Mouse (Mus musculus) hindbrain, embryonic 14.5 days (tissue): ENCODE measurements at regions not wholly inside any gene's neighbourhood (a gene's known extent, or its start where the extent isn't known, plus 50 kb on each side); places are given as distances from the start of the nearest gene placed in this dataset.

Source experiments
- ATAC-seq: fragments of 200-750 bp; cut with Nextera tagmentation; 2 replicates; pipeline ENCODE4 v1.8.0; 2017; ENCODE audit warnings: moderate number of reproducible peaks, mild to moderate bottlenecking, moderate TSS enrichment, moderate library complexity; ENCODE audit not compliant: low FRiP score
- DNase-seq: peaks from one replicate; pipeline ENCODE4 v3.0.0-alpha.2; 2015; ENCODE audit warnings: low spot score
- H3K27ac ChIP-seq: fragments of 300-500 bp; sonication (generic); 2 replicates; pipeline ENCODE4 v1.5.1; 2014; ENCODE audit warnings: mild to moderate bottlenecking, moderate library complexity
- H3K27me3 ChIP-seq: fragments of 300-500 bp; sonication (generic); 2 replicates; pipeline ENCODE4 v1.6.1; 2014; ENCODE audit warnings: mild to moderate bottlenecking, low read length, mixed read lengths; ENCODE audit not compliant: control insufficient read depth, insufficient read depth
- H3K36me3 ChIP-seq: fragments of 300-500 bp; sonication (generic); replicated peaks from 2 replicates; pipeline ENCODE4 v1.6.1; 2014; ENCODE audit not compliant: control insufficient read depth, insufficient read depth
- H3K4me1 ChIP-seq: fragments of 300-500 bp; sonication (generic); replicated peaks from 2 replicates; pipeline ENCODE4 v1.6.1; 2014; ENCODE audit warnings: antibody characterized with exemption, low read length, mixed read lengths; ENCODE audit not compliant: control insufficient read depth, insufficient read depth
- H3K4me2 ChIP-seq: fragments of 300-500 bp; sonication (generic); replicated peaks from 2 replicates; pipeline ENCODE4 v1.6.1; 2014; ENCODE audit warnings: mild to moderate bottlenecking, moderate library complexity
- H3K4me3 ChIP-seq: fragments of 300-500 bp; sonication (generic); replicated peaks from 2 replicates; pipeline ENCODE4 v1.5.1; 2014; ENCODE audit warnings: mild to moderate bottlenecking, low read length
- H3K9ac ChIP-seq: fragments of 300-500 bp; sonication (generic); 2 replicates; pipeline ENCODE4 v1.6.1; 2014
- H3K9me3 ChIP-seq: fragments of 300-500 bp; sonication (generic); 2 replicates; pipeline ENCODE4 v1.6.1; 2016; ENCODE audit warnings: low read length; ENCODE audit not compliant: control insufficient read depth
- WGBS: fragments of 180-500 bp; shearing (Covaris S2); extraction: QIAGEN DNeasy Blood & Tissue Kit; methylation state at CpG from one replicate; pipeline ENCODE4 v1.1.7; 2014; 5-methylcytosine and 5-hydroxymethylcytosine counted together

GRCm38 (mm10) chr12:110207246-110207852, 71.5 kb upstream of the Dio3 start:
- 38% methylated on average over 9 of the region's 9 CpGs for WGBS
- H3K27me3 ChIP-seq, result no peaks in the 10 kb centered on the region
- H3K9ac ChIP-seq, result no peak overlapping the region
- no peak for DNase-seq
- no peaks in the 10 kb centered on the region for H3K36me3 ChIP-seq
- H3K4me1 ChIP-seq, result no peaks in the 10 kb centered on the region
- H3K27ac ChIP-seq, result no peak overlapping the region
- H3K9me3 ChIP-seq, result no peaks in the 10 kb centered on the region
- no peak for ATAC-seq
- H3K4me2 ChIP-seq, result no peak overlapping the region
- no peak overlapping the region for H3K4me3 ChIP-seq

- Histone ChIP-seq H3K27me3 (no peaks in the 10 kb centered on the region), H3K9ac (no peak overlapping the region), H3K4me2 (no peak overlapping the region), H3K9me3 (no peaks in the 10 kb centered on the region), H3K27ac (no peak overlapping the region), H3K4me3 (no peak overlapping the region), H3K36me3 (no peaks in the 10 kb centered on the region), H3K4me1 (peaks cover 4% of the 10 kb centered on the region; the same call in 1 of the 2 replicates)
- no peak for ATAC-seq
- no peak for DNase-seq
- 80% methylated on average over 4 of the region's 4 CpGs for WGBS
Measured at GRCm38 (mm10) chr12:110212716-110213115, 66.2 kb upstream of the Dio3 start.

GRCm38 (mm10) chr12:110214833-110215232, 64.0 kb upstream of the Dio3 start:
- WGBS, result 39% methylated on average over 8 of the region's 8 CpGs
- Histone ChIP-seq H3K4me3 (no peak overlapping the region), H3K9ac (no peak overlapping the region), H3K36me3 (no peaks in the 10 kb centered on the region), H3K27me3 (no peaks in the 10 kb centered on the region), H3K4me2 (no peak overlapping the region), H3K27ac (no peak overlapping the region), H3K4me1 (peaks cover 4% of the 10 kb centered on the region; the same call in 1 of the 2 replicates), H3K9me3 (no peaks in the 10 kb centered on the region)
- ATAC-seq, result no peak
- no peak for DNase-seq

DNA sequence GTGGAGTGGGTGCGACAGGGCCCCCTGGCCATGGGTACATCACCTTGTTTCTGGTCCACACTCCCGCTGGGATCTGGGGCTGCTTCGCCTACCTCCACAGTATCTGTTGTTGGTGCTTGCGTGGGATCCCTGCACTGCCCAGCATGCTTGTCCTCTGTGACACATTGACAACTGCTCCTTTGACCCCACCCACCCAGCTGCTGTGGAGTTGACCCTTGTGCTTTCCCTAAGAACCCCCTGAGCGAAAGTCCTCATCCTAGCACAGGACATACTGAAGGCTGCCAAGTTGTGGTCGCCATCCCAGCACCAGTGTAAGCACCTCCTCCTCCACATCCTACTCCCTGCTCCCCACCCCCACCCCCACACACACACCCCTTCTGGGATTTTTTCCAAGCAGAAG, 63.6 kb upstream of the Dio3 start:
- peaks cover 4% of the 10 kb centered on the region; the same call in 1 of the 2 replicates for H3K4me1 ChIP-seq
- no peak overlapping the region for H3K4me2 ChIP-seq
- no peak overlapping the region for H3K9ac ChIP-seq
- H3K4me3 ChIP-seq, result no peak overlapping the region
- no peaks in the 10 kb centered on the region for H3K27me3 ChIP-seq
- DNase-seq (no peak), ATAC-seq (no peak)
- WGBS, result 74% methylated on average over 6 of the region's 6 CpGs
- no peak overlapping the region for H3K27ac ChIP-seq
- no peaks in the 10 kb centered on the region for H3K36me3 ChIP-seq
- no peaks in the 10 kb centered on the region for H3K9me3 ChIP-seq

DNA sequence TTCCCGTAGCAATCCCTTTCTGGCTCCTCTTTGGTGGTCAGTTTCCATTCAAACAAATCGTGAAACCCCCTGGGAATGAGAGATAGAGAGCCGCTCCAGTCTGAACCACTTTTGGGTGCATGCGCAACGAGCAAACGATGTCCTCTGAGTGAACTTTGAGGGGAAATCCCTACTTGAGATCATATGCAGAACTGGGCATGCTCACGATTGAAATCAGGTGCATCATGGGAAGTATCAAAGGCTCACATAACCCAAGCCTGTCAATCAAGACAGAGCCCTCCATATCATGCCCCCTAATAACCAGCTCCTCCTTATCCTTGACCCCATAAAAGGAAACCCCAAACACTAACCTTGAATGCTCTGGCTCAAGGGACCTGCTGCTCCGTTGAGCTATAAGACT, 59.1 kb upstream of the Dio3 start:
- no peak for ATAC-seq
- Histone ChIP-seq H3K27me3 (no peaks in the 10 kb centered on the region), H3K4me3 (no peak overlapping the region), H3K27ac (no peak overlapping the region), H3K36me3 (no peaks in the 10 kb centered on the region), H3K4me1 (peaks cover 2% of the 10 kb centered on the region; the same call in 1 of the 2 replicates), H3K9ac (no peak overlapping the region), H3K9me3 (no peaks in the 10 kb centered on the region), H3K4me2 (no peak overlapping the region)
- 83% methylated on average over 8 of the region's 8 CpGs for WGBS
- no peak for DNase-seq

GRCm38 (mm10) chr12:110220516-110220915, 58.4 kb upstream of the Dio3 start:
- ATAC-seq (no peak), DNase-seq (no peak)
- Histone ChIP-seq H3K9ac (no peak overlapping the region), H3K27ac (no peak overlapping the region), H3K4me2 (no peak overlapping the region), H3K36me3 (no peaks in the 10 kb centered on the region), H3K27me3 (no peaks in the 10 kb centered on the region), H3K4me1 (no peaks in the 10 kb centered on the region), H3K4me3 (no peak overlapping the region), H3K9me3 (no peaks in the 10 kb centered on the region)
- 81% methylated on average over 8 of the region's 8 CpGs for WGBS

DNA sequence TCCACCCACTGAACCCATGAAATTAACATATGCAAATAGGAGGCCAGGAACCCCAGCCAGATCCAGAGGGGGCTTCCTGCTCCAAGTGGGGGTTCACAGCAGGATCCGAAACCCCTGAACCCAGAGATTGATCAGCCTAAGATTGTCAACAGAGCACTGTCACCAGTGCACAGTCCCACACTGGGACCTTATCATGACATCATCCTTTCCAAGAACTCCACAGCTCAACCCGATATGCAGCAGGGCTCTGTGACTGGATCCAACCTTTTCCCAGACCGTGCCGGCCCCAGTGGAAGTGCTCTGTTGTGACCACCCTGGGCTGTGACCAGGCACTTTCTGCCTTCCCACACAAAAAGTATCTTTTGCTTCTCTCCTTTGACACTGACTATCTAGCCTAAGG, 57.7 kb upstream of the Dio3 start:
- H3K4me2 ChIP-seq, result no peak overlapping the region
- H3K9me3 ChIP-seq, result no peaks in the 10 kb centered on the region
- H3K9ac ChIP-seq, result no peak overlapping the region
- no peak overlapping the region for H3K4me3 ChIP-seq
- no peaks in the 10 kb centered on the region for H3K4me1 ChIP-seq
- H3K36me3 ChIP-seq, result no peaks in the 10 kb centered on the region
- no peak for ATAC-seq
- 58% methylated on average over 4 of the region's 4 CpGs for WGBS
- no peaks in the 10 kb centered on the region for H3K27me3 ChIP-seq
- H3K27ac ChIP-seq, result no peak overlapping the region
- DNase-seq, result no peak

DNA sequence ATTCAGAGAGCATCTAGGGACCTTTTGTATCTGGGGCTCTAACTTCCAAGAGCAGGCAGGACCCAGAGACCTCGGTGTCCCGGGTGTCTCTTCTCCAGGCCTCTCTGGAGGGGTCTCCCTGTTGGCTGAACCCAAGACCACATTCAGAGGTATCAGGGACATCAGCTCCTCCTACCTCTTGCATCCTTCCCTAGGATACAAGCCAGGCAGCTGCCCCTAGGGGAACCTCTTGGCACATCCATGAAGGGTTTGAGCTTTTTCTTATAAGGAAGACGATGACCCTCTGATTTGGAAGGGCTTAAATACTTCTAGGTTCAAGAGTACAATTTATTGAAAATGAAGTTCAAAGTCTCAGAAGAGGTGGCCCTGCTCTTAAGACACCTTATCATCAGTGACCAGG, 57.2 kb upstream of the Dio3 start:
- Histone ChIP-seq H3K4me3 (no peak overlapping the region), H3K27ac (no peak overlapping the region), H3K27me3 (no peaks in the 10 kb centered on the region), H3K9ac (no peak overlapping the region), H3K4me1 (no peaks in the 10 kb centered on the region), H3K4me2 (no peak overlapping the region), H3K36me3 (no peaks in the 10 kb centered on the region), H3K9me3 (no peaks in the 10 kb centered on the region)
- ATAC-seq (no peak), DNase-seq (no peak)
- WGBS, result 70% methylated on average over 3 of the region's 3 CpGs

- ATAC-seq (no peak), DNase-seq (no peak)
- Histone ChIP-seq H3K27me3 (no peaks in the 10 kb centered on the region), H3K9ac (no peak overlapping the region), H3K36me3 (no peaks in the 10 kb centered on the region), H3K4me1 (no peaks in the 10 kb centered on the region), H3K4me2 (no peak overlapping the region), H3K4me3 (no peak overlapping the region), H3K27ac (no peak overlapping the region), H3K9me3 (no peaks in the 10 kb centered on the region)
- WGBS, result 89% methylated on average over 7 of the region's 7 CpGs
Measured at GRCm38 (mm10) chr12:110224250-110224649, 54.6 kb upstream of the Dio3 start.

DNA sequence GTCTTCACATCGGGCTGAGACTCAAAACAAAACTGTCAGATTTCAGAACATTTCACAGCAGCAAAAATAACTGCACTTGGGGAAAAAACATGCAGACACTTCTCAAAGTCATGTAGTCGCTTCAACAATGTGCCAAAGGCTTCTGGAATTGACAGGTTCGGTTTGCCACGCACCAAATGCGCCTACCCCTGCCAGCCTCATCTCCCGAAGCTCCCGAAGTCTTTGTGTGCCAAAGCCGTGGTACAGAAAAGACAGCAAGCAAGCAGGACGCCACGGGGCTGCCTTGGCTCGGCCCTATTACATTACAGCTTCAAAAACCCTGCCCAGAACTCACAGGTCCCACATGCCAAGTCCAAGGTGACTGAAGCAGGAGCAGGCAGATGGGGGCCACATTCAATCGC, 50.9 kb upstream of the Dio3 start:
- 84% methylated on average over 12 of the region's 12 CpGs for WGBS
- H3K27me3 ChIP-seq, result no peaks in the 10 kb centered on the region
- no peak overlapping the region for H3K27ac ChIP-seq
- DNase-seq, result no peak
- H3K4me3 ChIP-seq, result no peak overlapping the region
- no peak overlapping the region for H3K4me2 ChIP-seq
- no peaks in the 10 kb centered on the region for H3K4me1 ChIP-seq
- H3K9ac ChIP-seq, result no peak overlapping the region
- ATAC-seq, result no peak
- H3K36me3 ChIP-seq, result no peaks in the 10 kb centered on the region
- no peaks in the 10 kb centered on the region for H3K9me3 ChIP-seq
